26 mouse cellular contexts compared by ENCODE assay signal in the genomic region with DNA sequence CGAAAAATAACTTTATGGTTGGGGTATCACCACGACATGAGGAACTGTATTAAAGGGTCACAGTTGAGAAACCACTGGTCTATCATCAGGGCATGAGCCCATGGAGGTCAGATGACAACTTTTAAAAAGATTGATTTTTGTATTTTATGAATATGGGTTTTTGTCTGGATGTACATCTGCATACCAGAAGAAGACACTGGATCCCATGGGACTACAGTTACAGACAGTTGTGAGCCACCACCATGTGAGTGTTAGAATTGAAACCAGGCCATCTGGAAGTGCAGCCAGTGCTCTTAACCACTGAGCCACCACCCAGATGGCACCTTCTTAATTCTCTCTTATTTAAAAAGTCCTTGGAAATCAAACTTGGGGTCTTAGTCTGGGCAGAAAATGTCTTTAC. TPM values are rescaled to one million over a fixed set of nuclear protein-coding genes. Genes with fewer than 3 reads are reported as not detected.
DNase-seq lines count a peak whose midpoint lies in the region; ATAC-seq and TF ChIP-seq lines count a peak whose summit lies in the region.
"Had no signal": no experiment of that assay in that cellular context is flagged by ENCODE, and none has a peak within 500 bp of the region (broad histone marks: within the 10 kb centered on the region; RNA-seq: fewer than 3 reads in every experiment).

No protein-coding gene starts in this region.

- no peaks in the 10 kb centered on the region for H3K36me3 ChIP-seq in liver, embryonic 15.5 days (replicated peaks)
- H3K36me3 ChIP-seq in spleen, adult 2 months (ENCODE audit: control insufficient read depth, insufficient read depth, low read length), result no peaks in the 10 kb centered on the region
- no peaks in the 10 kb centered on the region for H3K36me3 ChIP-seq in kidney, embryonic 14.5 days (ENCODE audit: control insufficient read depth, insufficient read depth, low read length)
- no peaks in the 10 kb centered on the region for H3K36me3 ChIP-seq in hindbrain, embryonic 12.5 days
- H3K36me3 ChIP-seq: embryonic facial prominence, embryonic 10.5 days; embryonic facial prominence, embryonic 13.5 days; forebrain, embryonic 12.5 days; forebrain, embryonic 15.5 days; heart, embryonic 12.5 days; heart, embryonic 15.5 days; hindbrain, embryonic 10.5 days had no signal

- no peak overlapping the region for H3K27ac ChIP-seq in liver, embryonic 15.5 days (replicated peaks)
- H3K27ac ChIP-seq in spleen, adult 2 months (ENCODE audit: insufficient read depth, low read length), result no peak overlapping the region
- no peak overlapping the region for H3K27ac ChIP-seq in kidney, embryonic 14.5 days (ENCODE audit: low read depth, low read length)
- no peak overlapping the region for H3K27ac ChIP-seq in hindbrain, embryonic 12.5 days
- H3K27ac ChIP-seq: embryonic facial prominence, embryonic 10.5 days; embryonic facial prominence, embryonic 13.5 days; forebrain, embryonic 12.5 days; forebrain, embryonic 15.5 days; heart, embryonic 15.5 days; hindbrain, embryonic 10.5 days; hindbrain, embryonic 14.5 days had no signal

- no peaks in the 10 kb centered on the region for H3K4me1 ChIP-seq in liver, embryonic 15.5 days (replicated peaks)
- H3K4me1 ChIP-seq in spleen, adult 2 months (ENCODE audit: control insufficient read depth, insufficient read depth, insufficient read length), result no peaks in the 10 kb centered on the region
- no peaks in the 10 kb centered on the region for H3K4me1 ChIP-seq in kidney, embryonic 14.5 days (ENCODE audit: control insufficient read depth, insufficient read depth, low read length)
- H3K4me1 ChIP-seq in hindbrain, embryonic 12.5 days, result no peaks in the 10 kb centered on the region
- H3K4me1 ChIP-seq: forebrain, embryonic 12.5 days; forebrain, embryonic 15.5 days; heart, embryonic 12.5 days; heart, embryonic 15.5 days; hindbrain, embryonic 10.5 days had no signal

- H3K9ac ChIP-seq in liver, embryonic 15.5 days, result no peak overlapping the region
- no peak overlapping the region for H3K9ac ChIP-seq in kidney, embryonic 14.5 days (ENCODE audit: low read depth, low read length)
- no peak overlapping the region for H3K9ac ChIP-seq in hindbrain, embryonic 12.5 days
- H3K9ac ChIP-seq: embryonic facial prominence, embryonic 13.5 days; forebrain, embryonic 12.5 days; forebrain, embryonic 15.5 days; heart, embryonic 12.5 days; heart, embryonic 15.5 days; hindbrain, embryonic 14.5 days had no signal

- H3K4me2 ChIP-seq in liver, embryonic 15.5 days, result 0 out of 2 replicates have a peak overlapping the region, but pooled peaks have one; percentile 52
- no peak overlapping the region for H3K4me2 ChIP-seq in kidney, embryonic 14.5 days (replicated peaks; ENCODE audit: low read depth, low read length)
- no peak overlapping the region for H3K4me2 ChIP-seq in hindbrain, embryonic 12.5 days (replicated peaks)
- H3K4me2 ChIP-seq: embryonic facial prominence, embryonic 13.5 days; forebrain, embryonic 12.5 days; forebrain, embryonic 15.5 days; heart, embryonic 12.5 days; heart, embryonic 15.5 days; hindbrain, embryonic 14.5 days had no signal

- TF ChIP-seq CTCF in spleen, adult 2 months (IDR thresholded peaks at IDR 0.05; ENCODE audit: extremely low read depth, insufficient read depth, insufficient read length, insufficient replicate concordance), result no peak

- no peak for DNase-seq in liver
- DNase-seq in spleen, adult 2 months (ENCODE audit: low read depth in 1 of 2, low spot score in 2 of 2), result no peak
- DNase-seq in spleen, postnatal 14 days (ENCODE audit: low spot score in 2 of 2), result no peak
- DNase-seq in naive thymus-derived CD4-positive, alpha-beta T cell, adult 2 months (ENCODE audit: low read depth), result peak; percentile 13
- DNase-seq: adrenal gland, adult 8-10 months; adrenal gland, postnatal 25 days; cerebellum, adult 11-12 months; cerebellum, adult 8-10 months; cerebellum, postnatal 10 days; cerebellum, postnatal 36 days; embryo, embryonic 11 days; gastrocnemius, postnatal 25 days; heart, postnatal 10 days; heart, postnatal 36 days had no signal

- H3K9me3 ChIP-seq in liver, embryonic 15.5 days (replicated peaks), result no peaks in the 10 kb centered on the region
- H3K9me3 ChIP-seq in kidney, embryonic 14.5 days (ENCODE audit: control insufficient read depth, low read length), result peaks cover 3% of the 10 kb centered on the region; the same call in 1 of the 2 replicates
- 0 out of 2 replicates have a peak, but pooled peaks cover 4% of the 10 kb centered on the region for H3K9me3 ChIP-seq in hindbrain, embryonic 12.5 days (replicated peaks)
- H3K9me3 ChIP-seq: forebrain, embryonic 15.5 days; heart, embryonic 15.5 days had no signal

- H3K27me3 ChIP-seq in liver, embryonic 15.5 days, result no peaks in the 10 kb centered on the region
- H3K27me3 ChIP-seq in spleen, adult 2 months (ENCODE audit: control insufficient read depth, insufficient read depth, low read length), result no peaks in the 10 kb centered on the region
- no peaks in the 10 kb centered on the region for H3K27me3 ChIP-seq in kidney, embryonic 14.5 days (ENCODE audit: control insufficient read depth, insufficient read depth, low read length)
- H3K27me3 ChIP-seq in hindbrain, embryonic 12.5 days, result no peaks in the 10 kb centered on the region
- H3K27me3 ChIP-seq: embryonic facial prominence, embryonic 13.5 days; forebrain, embryonic 12.5 days; forebrain, embryonic 15.5 days; heart, embryonic 12.5 days; heart, embryonic 15.5 days had no signal

- H3K4me3 ChIP-seq in liver, embryonic 15.5 days (replicated peaks), result no peak overlapping the region
- H3K4me3 ChIP-seq in spleen, adult 2 months (ENCODE audit: extremely low read depth, insufficient read depth, insufficient read length), result 0 out of 2 replicates have a peak overlapping the region, but pooled peaks have one; percentile 18
- H3K4me3 ChIP-seq in kidney, embryonic 14.5 days (ENCODE audit: low read length), result no peak overlapping the region
- no peak overlapping the region for H3K4me3 ChIP-seq in hindbrain, embryonic 12.5 days
- H3K4me3 ChIP-seq: embryonic facial prominence, embryonic 10.5 days; embryonic facial prominence, embryonic 13.5 days; forebrain, embryonic 12.5 days; forebrain, embryonic 15.5 days; heart, embryonic 12.5 days; heart, embryonic 15.5 days; hindbrain, embryonic 10.5 days had no signal

- no peak for TF ChIP-seq POLR2A in spleen, adult 2 months (IDR thresholded peaks at IDR 0.05; ENCODE audit: low read depth, low read length)

- 68% methylated on average over 2 of the region's 2 CpGs for WGBS in liver, embryonic 15.5 days (ENCODE audit: insufficient replicate concordance)
- WGBS in spleen, adult 2 months, result 37% methylated on average over 2 of the region's 2 CpGs
- WGBS in kidney, embryonic 14.5 days, result 85% methylated on average over 2 of the region's 2 CpGs
- 88% methylated on average over 2 of the region's 2 CpGs for WGBS in hindbrain, embryonic 12.5 days

- no peak for ATAC-seq in liver, embryonic 15.5 days (ENCODE audit: insufficient read depth)
- no peak for ATAC-seq in kidney, embryonic 14.5 days (ENCODE audit: low FRiP score, low TSS enrichment)
- no peak for ATAC-seq in hindbrain, embryonic 12.5 days (ENCODE audit: low FRiP score)
- ATAC-seq: forebrain, embryonic 15.5 days had no signal

RNA-seq across cellular contexts. Expression of a gene that starts 24.2 kb away (rescaled TPM):
- polyA plus RNA-seq in liver, embryonic 15.5 days (2015; fragmentation: Nextera tagmentation; extraction: Ambion mirVana), result 20.8 and 24.4 TPM in 2 replicates
- 3.3 and 4.1 TPM in 2 replicates for polyA plus RNA-seq in spleen, adult 2 months (2012; rRNA removed)
- 0.51 and 0.99 TPM in 2 replicates for polyA plus RNA-seq in kidney, embryonic 14.5 days (2014; fragmentation: Nextera tagmentation; extraction: Ambion mirVana)
- 0.58 and 1.3 TPM in 2 replicates for polyA plus RNA-seq in hindbrain, embryonic 12.5 days (2016; fragmentation: Nextera tagmentation; extraction: Ambion mirVana)
- polyA plus RNA-seq: erythroblast, embryonic 14.5 days; forebrain, embryonic 12.5 days; hindbrain, embryonic 10.5 days had no signal
